Mouse (Mus musculus) layer of hippocampus, adult 9-11 months (tissue): ENCODE data around the gene Serf1.
"Not testable (repeated sequence)": the region's sequence is repeated elsewhere in the genome, so short reads cannot be mapped to it uniquely, and the experiment has no call there.

Source experiments
- DNase-seq: peaks from one replicate; pipeline ENCODE4 v3.0.0; 2022

Serf1 gene

DNA sequence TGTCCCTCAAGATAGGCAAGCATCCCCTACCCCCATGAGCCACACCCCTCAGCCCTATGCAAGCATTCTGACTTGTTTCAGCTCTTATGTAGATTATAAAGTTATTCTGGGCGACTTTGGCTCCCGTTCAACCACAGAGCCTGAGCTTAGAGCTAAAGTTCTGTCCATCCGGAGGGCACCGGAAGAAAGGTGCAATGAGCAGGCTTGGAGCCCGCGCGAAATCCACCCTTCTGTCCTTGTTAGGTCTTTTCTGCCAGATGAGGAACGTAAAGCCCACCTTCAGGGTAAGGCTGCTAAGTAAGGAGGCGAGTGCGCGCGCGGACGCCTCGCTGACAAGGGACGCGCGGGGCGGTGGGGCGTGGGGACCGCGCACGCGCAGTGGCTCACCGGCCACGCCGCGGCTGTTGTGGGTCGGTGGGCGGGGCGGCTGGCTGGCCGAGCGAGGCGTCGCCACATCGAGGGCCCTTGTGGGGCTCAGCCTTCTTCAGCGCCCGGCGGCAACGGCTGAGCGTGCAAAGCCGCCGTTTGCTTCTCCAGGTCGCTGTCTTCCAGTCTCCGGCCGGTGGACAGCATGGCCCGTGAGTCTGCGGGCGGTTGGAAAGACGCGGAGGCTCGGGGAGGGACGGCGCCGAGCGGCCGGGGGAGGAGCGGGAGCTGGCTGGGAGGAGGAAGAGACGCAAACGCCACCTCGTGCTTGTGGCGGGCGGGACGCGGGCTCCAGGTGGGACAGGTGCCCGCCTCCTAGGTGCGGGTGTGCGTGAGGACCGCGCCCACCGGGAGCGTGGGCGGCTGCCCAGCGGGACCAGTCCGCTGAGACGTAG lies at the start of gene Serf1:
TSS of gene Serf1 (plus strand) at position 361 of the 821 bp plus-strand sequence.
- peak; percentile 78 for DNase-seq

DNA sequence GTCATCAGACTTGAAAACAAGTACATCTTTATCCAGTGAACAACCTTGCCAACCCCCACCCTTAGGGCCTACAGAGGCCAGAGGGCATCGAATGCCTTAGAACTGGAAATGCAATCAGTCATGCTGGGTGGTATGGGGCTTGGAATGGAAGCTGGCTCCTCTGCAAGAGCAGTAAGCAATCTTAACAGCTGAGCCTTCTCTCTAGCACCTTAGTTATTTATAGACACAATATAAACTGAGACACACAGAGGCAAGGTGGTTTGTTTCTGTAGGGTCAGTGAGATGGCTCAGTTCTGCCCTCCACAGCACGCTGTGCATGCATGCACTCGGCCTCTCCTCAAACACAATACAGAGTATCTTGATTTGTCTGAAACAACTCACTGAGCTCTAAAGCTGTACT lies 43.9 kb upstream of the Serf1 start:
- no peak for DNase-seq

DNA sequence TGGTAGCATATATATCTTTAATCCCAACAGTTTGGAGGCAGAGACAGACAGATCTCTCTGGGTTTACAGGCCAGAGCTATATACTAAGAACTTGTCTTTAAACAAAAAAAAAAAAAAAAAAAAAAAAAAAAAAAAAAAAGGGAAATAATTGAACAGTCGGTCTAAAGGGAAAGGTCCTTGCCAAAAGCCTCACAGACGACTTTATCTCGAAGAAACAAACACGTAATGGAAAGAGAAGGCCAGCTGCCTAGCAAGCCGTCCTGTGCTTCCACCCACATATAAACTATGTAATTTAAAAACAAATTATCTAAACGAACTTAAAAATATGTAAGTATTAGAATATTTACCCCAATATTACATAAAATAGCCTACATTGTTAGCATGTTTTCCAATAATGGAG lies 40.0 kb upstream of the Serf1 start:
- no peak for DNase-seq

DNA sequence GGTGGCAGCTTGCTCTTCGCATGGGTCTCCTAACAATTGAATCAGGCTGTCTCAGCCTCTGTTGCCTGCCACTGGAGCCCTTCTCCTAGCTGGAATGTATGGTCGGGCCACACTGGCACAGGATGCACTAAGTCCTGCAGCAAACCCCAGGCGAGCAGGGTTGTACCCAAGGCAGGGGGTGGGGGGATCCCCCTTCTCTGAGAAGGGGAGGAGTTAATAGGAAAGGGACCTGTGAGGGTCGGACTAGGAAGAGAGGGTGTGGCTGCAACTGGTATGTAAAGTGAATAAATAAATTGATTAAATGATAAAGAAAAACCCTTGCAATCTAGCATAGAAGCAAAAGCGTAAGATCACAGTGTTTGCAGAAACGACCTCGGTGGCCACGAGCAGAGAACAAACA lies 36.3 kb upstream of the Serf1 start:
- no peak for DNase-seq

DNA sequence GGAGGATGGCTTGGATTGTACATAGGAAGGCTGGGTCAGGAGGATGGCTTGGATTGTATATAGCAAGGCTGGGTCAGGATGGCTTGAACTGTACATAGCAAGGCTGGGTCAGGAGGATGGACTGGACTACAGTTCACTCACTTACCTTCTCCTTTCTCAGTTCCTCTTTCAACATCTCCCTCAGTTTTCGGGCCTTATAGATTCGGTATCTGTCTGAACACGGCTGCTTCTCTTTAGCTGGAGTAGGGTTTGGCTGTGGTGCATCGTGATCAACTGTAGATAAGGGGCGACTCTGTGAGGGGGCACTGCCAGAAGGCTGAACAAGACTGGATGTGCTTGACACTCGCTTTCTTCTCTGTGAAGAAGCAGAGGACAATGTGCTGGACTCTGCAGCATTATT lies 9.0 kb upstream of the Serf1 start:
- no peak for DNase-seq

DNA sequence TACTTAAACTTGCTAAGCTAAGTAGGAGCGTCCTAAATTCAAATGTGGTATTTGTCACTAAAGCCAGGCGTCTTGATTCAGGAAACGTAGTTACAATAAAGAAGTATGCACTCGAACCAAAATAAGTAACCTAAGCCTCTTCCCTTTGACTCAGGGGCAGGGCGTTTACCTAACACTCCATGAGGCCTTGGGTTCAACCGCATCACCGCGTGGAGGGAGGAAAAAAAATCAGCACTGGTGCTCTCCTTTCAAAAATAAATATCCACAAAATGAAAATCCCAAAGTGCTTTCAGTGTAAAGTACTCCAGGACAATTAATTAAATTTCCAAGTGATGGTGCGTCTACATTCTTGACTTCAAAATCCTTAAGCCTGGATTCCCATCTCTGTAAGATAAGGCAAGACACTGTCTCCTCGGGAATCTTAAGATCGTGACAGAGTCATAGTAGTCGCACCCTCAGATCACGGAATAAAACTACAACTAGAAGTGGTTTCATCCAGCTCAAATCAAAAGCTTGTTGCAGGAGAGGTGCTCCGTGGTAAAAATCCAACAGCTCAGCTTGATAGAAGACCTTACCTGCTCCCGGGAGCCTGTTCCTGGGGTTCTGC lies 4.7 kb upstream of the Serf1 start:
- DNase-seq: no peak

DNA sequence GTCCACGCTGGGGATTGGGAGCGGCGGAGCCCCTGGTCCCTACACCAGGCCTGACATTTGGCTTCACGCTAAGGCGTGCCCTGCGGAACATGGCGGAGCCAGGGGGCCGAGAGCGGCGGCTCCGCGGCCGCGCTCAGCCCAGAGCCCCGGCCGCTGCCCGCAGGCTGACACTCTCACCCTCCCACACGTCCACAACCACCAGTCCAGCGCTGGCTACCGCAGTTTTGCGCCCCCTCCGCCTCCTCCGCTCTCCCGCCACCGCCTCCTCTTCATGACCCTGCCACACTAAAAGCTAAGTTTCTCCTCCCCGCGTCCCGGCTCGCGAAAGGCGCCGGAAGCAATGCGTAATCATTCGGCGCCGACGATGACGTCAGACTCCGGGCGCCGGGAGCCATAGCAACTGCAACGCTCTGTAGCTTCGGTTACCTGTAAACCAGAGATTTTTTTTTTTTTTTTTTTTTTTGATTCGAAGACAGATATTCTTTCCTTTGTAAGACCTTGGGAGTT lies 4.0 kb upstream of the Serf1 start, which contains the start of gene Bdp1:
TSS of gene Bdp1 (minus strand) at position 323 of the 507 bp plus-strand sequence.
- DNase-seq: peak; percentile 91

DNA sequence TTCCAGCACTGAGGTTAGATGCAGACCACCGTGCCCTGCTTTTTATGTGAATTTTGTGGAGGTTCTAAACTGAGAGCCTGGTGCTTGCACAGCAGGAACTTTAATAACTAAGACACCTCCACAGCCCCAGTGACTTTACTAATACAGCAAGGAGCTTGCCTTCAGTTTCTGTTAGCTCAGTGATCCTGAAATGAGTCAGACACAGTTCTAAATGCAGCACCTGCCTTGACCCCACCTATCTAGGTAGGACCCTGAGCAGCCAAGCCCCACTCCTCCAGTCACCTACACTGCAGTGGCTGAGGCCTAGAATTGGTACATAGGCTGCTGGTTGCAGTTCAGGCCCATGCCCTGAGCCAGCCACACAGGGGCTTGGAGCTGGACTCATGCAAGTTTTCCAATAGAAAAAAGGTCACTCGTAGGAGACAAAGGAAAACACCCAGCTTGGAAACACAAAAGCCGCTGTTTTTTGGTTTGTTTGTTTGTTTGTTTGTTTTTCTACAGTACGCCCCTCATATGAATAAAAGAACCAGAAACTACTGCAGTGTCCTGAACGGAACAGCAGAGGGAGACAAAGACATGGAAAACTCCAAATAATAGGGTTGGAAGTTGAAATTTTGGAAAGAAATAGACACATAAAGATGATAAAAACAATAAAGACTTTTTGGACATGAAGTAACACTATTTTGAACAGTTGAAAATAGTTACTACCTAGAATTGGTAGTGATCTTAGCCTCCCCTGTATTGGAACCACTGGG lies 4.6 kb downstream of the Serf1 start:
- DNase-seq: no peak

DNA sequence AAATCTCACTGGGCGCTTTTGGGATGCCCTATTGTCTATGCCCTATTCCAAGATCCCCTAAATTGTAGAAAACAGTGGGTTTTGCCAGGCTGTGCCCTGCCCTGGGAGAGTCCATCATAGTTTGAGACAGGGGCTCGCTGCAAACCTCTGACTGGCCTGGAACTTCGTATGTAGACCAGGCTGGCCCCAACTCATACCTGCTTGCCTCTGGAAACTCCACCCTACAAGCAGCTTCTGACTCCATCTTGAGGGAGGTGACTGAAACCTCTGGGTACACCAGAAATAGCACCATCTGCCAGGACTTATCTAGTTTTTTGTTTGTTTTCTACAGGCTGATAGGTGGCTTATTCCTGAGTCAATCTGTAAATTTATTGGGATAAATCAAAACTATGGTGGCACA lies 16.2 kb downstream of the Serf1 start:
- no peak for DNase-seq

DNA sequence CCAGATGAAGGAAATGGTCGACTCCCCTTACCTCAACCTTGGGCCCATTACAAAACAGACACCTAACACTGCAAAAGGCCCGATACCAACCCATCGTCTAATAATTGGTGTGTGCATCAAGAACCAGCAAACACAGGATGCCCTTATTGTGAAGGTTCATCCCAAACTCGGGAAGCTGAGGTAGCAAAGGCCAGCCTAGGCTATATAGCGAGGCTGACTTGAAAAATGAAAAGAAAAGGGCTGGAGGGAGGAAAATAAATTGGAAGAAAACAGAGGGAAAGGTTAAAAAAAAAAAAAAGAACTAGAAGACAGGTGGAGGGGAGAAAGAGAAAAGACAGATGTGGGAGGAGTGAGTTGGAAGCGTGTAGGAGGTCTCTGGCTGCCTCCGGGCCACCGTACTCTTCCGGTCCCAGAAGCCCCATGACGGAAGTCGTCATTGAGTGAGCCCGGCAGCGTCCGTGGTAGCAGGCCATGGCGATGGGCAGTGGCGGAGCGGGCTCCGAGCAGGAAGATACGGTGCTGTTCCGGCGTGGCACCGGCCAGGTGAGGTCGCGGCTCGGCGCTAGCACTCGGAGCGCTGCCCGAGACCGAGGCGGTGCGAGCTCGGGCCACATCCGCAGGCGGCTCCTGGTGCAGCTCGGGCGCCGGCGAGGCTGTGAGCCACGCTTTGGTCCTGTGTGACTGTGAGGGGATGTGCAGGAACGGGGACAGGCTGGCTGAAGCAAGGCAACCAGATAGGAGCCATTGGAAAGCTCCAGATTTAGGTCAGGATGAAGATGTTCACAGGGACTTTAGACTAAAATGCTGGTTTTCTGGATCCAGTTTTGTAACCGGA lies 16.8 kb downstream of the Serf1 start, which contains the start of gene Smn1:
TSS of gene Smn1 (plus strand) at position 430 of the 835 bp plus-strand sequence.
- DNase-seq: peak; percentile 95

DNA sequence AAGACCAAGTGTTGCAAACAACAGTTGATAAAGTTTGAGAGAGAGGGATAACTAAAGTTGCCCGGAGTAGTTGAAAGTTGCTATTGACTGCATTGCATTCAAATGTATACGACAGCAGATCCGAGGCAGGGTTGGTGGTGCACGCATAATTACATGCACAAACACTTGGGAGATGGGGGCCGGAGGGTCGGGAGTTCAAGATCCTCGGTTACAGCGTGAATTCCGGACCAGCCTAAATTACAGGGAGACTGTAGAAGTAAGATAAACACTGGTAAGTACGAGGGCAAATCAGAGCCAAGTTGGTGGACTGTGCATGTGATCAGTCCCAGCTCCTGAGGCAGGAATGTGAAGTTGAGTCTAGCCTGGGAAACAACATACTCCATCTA lies 17.4 kb downstream of the Serf1 start:
- no peak for DNase-seq

DNA sequence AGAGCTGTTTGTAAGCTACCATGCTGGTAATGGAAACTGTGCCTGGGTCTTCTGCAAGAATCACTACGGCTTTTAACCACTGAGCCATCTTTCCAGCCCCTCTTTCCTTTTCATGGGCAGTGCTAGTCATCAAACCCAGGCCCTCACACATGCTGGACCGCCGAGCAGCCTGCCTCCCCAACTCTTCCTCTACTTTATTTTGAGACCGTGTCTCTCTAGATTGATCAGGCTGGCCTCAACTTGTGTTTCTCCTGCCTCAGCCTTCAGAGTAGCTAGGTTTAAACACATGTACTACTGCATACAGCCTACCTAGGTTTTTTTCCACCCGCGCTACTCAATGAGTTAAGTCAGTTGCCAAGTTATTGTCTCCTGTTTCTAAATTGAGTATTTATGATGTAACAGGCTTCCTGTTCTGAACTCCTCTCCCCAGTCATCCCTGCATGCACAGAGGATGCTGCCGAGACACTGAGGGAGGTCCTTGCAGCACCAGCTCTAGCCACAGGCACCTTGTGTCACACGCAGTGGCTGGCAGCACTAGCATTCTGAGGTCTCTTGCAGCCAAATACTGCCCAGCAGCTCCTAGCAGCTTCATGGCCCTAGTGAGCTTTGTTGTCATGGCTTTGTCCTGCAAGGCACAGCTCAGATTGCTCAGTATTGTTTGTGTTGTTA lies 34.0 kb downstream of the Serf1 start:
- DNase-seq: peak; percentile 22

DNA sequence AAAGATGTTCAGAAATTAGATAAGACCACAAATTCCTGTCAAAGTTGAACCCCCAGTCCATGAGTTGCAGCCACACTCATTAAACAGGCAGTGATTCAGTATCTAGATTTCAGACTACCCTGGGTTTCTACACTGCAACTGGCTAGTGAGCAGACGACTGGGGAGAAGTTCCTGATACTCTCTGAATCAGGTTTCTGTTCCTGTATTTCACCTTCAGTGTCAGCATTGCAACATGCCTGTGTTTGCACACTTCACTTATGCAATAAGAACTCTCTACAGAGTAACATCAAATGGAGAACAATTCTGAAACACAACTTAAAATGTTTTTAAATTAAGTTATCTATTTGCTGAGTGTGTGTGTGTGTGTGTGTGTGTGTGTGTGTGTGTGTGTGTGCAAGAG lies 44.8 kb downstream of the Serf1 start:
- peak; percentile 59 for DNase-seq

DNA sequence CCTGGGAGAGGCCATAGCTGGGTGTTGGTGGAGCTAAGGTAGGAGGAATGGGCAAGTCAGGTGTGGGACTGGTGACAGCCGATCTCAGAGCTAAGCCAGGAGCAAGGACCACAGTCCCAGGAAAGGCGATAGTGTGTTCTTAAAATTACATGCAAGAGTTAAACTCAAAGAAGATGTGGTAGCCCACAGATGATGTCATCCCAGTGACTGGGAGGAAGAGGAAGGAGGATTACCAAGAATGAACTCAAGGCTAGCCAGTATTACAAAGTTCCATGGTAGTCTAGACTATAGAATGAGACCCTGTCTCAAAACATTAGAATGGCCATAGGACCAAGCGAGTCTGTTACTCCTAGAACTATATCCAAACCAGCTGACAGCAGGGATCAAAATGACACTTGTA lies 48.8 kb downstream of the Serf1 start:
- no peak for DNase-seq

DNA sequence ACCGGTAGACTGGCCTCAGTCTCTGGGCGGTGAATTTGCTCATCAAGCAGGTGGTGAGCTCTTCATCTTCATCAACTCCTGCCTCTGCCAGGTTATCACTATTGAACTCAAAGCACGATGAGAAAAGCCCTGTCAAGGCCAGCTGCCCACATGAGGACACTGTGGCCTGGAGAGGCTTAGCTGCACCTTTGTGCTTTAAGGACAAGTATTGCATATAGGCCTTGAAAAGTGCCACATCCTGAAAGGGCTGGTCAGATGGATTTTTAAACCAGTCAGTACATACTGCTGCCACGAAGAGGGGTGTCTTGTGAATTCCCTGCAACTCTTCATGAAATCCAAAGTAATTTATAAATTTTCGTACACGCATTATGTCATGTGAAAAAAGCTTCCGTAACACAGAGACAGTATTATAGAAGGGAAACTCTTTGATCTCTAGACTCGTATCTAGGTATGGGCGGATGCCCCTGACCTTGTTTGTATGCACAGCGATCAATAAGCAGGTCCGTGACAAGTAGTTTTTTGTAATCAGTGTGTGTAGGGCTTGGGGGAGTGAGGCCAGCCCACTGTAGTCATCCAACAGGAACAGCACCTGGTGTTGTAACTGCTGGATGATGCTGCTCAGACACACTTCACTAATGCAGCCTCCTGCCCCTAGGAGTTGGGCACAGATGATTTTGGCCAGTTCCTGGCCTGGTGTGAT lies 53.5 kb downstream of the Serf1 start:
- not testable (repeated sequence) for DNase-seq

DNA sequence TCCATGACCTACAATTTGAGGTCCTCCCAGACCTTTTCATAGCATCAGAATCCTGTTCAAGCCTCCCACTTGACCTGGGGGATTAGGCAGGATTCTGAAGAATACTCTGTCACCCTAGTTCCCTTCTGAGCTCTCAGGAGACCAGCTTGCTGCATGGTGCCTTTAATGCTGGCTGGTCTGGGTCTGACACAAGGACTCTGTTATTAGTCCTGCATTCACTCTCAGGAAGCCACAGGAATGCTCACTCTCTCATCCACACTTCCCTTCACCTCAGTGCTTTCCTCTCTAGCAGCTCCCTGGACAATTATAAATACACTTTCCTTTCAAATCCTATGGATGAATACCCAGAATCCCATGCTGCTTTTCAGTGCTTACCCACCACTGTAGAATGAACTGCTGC lies 54.7 kb downstream of the Serf1 start:
- not testable (repeated sequence) for DNase-seq
